Mouse (Mus musculus) regulatory T cell (primary cell): ENCODE data around the gene Itpk1.

ENCODE experiments used
- in situ Hi-C: fragments of 300-600 bp; cut with MboI, MseI; formaldehyde crosslinking; loops from one replicate; pipeline ENCODE4 v1.15.1; 2025; ENCODE audit warnings: high pct_unique_total_duplicates

Gene Itpk1

DNA sequence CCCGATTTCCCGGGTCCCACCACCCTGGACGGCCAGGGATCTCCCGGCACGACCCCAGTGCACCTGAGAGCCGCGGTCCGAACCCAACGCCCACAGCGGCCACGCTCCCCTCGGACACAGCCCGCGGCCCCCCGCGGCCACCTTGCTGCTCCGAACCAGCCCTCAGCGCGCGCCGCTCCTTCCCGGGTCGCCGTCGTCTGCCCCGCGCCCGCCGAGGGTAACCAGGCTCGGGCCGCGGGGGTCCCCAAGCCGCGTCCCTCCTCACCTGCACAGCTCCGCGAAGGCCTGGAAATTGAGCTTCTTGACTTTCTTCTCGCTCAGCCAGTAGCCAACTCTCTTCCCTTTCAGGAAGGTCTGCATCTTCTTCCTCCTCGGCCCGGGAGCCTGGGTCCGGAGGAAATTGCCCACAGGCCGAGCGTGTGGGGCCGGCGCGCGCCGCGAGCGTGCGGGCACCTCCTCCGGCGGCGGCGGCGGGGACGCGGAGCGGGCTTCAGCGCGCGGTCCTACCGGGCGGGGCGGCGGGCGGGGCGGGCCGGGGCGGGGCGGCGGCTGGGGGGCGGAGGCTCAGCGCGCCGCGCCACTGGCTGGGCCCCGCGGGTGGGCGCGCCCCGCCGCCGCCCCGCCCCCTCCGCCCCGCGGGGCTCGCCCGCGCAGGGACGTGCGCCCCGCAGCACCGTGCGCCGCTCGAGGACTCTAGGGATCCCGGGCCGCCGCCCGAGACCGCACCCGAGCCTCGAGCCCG is at the start of gene Itpk1:
Gene Itpk1, minus strand, starts transcription at position 474 of the 742 bp plus-strand sequence.
- in situ Hi-C loops = loop anchor here (5.0 kb wide), 1 partner anchor 122 kb away; no protein-coding TSS in a partner anchor

DNA sequence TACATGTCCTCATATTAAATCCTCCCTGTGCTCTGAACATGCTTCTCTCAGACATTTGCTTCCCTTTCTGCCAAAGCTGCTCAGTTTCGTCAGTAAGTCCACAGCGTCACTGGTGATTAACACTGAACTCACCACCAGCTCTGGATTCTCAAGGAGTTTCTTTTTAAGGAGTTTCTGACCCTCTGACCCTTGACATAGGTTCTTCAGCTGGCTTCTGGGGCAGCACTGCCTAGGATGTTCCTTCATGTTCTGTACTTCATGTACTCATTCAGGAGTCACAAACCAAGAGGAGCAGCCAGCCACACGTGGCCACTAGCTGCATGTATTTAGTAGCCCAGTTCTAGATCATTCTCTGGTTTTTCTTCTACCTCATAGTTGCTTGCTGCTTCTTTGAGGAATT is 43.5 kb upstream of the Itpk1 start:
- in situ Hi-C loops = loop anchor here (25.0 kb wide), 1 partner anchor 236 kb away; no protein-coding TSS in a partner anchor

- in situ Hi-C loops = loop anchor here (25.0 kb wide), 1 partner anchor 233 kb away; no protein-coding TSS in a partner anchor
These were observed 40.1 kb upstream of the Itpk1 start for GRCm38 (mm10) chr12:102744839-102745238.

DNA sequence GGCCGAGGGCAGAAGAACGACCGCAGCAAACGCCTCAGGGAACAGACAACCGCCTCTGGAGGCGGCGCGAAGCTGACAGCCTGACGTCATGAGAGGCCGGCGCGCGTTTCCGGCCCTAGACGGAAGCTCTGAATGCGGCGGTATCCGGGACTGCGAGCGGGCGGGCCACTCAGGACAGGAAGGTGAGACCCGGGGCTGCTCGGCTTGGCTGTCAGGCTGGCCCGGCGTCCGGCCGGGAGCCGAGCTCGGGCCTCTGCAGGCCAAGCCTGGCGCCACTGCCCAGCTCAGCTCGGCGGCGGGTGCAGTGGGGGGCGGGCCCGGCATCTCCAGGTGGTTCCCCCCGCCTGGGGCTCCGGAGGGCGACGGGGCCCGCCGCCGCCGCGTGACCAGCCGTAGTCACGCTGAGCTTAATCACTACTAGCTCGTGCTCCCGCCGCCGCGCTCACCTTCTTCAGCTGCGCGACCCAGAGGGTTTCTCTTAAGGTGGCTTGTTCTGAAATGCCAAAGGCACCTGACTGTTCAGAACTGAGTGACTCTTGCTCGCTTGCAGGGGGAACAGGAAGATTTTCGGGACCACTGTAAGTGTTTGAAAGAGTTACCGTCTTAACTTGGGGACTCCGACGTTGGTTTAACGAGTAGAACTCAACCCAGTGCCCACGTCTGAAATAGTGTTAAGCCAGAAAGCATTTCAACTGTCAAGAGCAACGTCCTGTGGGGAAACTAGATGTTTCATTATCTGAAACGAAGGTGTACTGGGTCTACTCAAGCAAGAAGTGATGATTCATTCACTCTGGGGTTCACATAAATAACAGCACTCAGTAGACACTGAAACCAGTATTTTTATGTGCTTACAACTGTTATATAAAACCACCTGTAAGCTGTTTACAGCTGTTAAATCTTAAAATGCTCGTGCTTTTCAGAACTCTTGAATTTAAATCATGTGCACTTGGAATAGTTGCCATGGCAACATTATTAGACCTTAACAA is 39.2 kb upstream of the Itpk1 start, which contains the start of the genes Moap1 and Tmem251:
Gene Moap1, minus strand, starts transcription at position 73 of the 986 bp plus-strand sequence.
Gene Tmem251, plus strand, starts transcription at position 174 of the 986 bp plus-strand sequence.
- in situ Hi-C loops = loop anchor here (25.0 kb wide), 1 partner anchor 232 kb away; no protein-coding TSS in a partner anchor

- in situ Hi-C loops = loop anchor here (25.0 kb wide), 1 partner anchor 231 kb away; no protein-coding TSS in a partner anchor
These were observed 38.4 kb upstream of the Itpk1 start for GRCm38 (mm10) chr12:102743036-102743588.

DNA sequence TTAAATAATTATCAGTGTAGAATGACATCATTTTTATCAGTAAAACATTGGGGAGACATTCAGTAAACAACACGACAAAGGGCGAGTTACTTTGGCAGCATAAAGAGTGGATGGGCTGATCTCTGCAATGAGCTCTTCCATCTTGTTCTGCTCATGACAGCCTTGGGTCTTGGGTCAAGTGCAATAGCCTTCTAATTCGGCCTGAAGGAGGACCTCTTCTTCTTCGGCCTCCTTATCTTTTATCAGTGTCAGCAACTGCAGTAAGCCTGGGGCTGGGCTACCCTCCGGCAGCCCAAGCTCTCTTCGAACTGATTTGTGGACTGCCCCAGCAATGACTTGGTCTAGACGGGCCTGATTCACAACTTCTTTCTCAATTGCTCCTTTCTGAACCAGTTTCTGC is 37.3 kb upstream of the Itpk1 start:
- in situ Hi-C loops = loop anchor here (25.0 kb wide), 1 partner anchor 230 kb away; no protein-coding TSS in a partner anchor

GRCm38 (mm10) chr12:102740285-102740684 is 35.6 kb upstream of the Itpk1 start:
- in situ Hi-C loops = loop anchor here (25.0 kb wide), 1 partner anchor 228 kb away; no protein-coding TSS in a partner anchor

DNA sequence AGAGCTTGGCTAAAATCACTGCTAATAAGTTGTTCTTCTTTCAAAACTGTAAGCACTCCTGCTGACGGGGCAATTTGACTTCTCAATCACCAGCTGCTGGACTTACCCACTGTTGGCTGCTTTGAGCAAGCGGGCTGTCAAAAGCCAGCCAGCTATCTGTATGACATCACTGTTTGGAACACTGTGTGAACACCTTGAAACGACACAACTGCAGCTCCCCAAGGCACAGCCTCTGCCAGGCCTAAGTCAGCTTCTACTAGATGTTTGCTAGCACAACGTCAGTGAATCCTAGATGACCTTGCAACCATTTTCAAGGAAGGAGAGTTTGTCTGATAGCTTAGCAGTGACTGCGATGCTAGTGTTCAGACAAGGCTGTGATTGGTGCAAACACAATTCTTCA is 34.4 kb upstream of the Itpk1 start:
- in situ Hi-C loops = loop anchor here (25.0 kb wide), 1 partner anchor 227 kb away; no protein-coding TSS in a partner anchor

GRCm38 (mm10) chr12:102733381-102733780 is 28.7 kb upstream of the Itpk1 start:
- in situ Hi-C loops = loop anchor here (25.0 kb wide), 1 partner anchor 221 kb away; no protein-coding TSS in a partner anchor

DNA sequence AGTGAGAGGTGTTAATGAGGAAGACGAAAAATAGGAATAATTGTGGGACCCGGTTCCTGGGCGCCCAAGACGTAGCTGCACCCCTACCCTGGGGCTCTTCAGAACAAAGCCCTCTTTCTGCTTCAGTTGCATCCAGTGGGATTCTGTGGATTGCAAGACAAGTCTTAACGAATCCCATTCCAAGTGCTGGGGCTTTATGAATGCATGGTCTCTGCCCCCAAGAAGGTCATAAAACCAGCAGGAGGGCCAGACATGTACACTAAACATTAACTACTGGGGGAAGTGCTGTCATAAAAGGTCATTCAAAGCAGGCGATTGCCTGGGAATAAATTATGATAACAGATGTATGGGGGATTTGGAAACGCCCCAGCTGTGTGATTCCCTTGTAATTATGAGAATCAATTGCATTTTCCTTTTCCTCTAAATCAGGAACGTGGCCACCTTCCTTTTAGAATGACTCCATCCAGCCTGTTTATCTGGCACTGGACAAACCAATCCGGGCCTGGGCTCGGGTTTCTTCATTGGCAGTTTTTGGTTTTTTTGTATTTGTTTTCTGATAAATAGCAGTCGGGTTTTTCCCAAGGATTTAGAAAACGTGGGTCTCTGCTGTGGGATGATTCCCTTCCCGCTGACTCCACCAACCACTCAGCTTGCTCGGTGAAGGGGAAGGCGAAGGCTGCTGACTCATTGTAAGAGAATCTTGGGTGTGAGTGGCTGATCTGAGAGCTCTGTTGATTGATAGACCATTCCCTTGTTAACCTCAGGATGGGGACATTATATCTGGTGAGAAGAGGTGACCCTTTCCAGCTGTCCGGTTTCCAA is 26.3 kb upstream of the Itpk1 start:
- in situ Hi-C loops = loop anchor here (25.0 kb wide), 1 partner anchor 219 kb away; no protein-coding TSS in a partner anchor

- in situ Hi-C loops = loop anchor here (5.0 to 25.0 kb wide), 2 partner anchors 53 to 218 kb away; no protein-coding TSS in a partner anchor
These were observed 25.4 kb upstream of the Itpk1 start for GRCm38 (mm10) chr12:102729855-102730797.

DNA sequence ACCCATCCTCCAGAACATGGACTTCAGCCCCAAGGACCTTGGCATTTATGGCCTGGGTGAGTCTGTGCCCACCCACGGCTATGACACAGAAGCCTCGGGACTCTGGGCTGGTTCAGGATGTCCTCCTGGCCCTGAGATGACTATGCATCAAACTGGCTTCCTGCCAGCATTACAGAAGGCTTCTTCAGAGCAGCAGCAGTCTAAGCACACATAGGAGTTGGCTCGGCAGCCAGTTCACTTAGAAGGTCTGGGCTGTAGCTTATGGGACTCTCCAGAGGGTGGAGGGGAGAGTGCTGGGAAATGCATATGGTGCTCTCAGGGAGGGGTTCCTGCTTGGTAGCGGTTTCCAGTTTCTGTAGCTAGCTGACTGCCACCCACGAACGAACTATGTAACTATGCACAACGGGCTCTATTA is 21.0 kb upstream of the Itpk1 start:
- in situ Hi-C loops = loop anchor here (5.0 to 25.0 kb wide), 2 partner anchors 48 to 213 kb away; no protein-coding TSS in a partner anchor

DNA sequence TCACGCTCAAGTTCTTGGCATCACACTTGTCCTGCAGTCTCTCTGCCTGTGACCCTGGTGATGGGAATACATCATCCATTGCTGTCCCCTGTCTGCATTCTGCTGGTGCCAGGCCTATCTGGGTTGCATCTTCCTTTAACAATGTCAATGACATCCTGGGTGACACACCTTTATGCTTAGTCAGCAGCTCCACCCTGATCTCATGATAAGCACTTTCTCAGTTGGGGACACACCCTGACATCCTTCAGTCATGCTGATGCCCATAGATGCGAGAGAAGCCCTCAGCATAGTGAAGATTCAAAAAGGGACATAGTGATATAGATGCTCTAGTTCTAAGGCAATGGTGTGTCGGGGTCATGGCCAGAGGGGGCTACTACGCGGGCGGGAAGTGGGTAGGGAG is 20.4 kb upstream of the Itpk1 start:
- in situ Hi-C loops = loop anchor here (5.0 to 25.0 kb wide), 2 partner anchors 48 to 213 kb away; no protein-coding TSS in a partner anchor

DNA sequence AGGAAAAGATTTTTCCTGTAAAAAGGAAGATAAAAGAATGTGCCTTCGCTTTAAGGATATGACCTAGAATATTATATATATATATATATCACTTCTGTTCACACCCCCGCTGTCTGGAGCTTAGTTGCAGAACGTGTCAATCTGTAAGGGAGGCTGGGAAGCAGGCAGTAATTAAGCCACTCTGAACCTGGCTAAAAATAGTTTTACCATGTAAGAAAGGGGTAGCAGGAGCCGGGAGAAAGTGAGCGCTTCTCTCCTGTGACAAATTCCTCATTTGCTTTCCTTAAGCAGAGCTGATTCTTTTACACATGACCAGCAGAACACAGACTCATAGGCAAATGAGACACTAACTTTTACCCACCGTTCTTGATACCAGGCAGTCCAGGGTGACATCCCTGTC is 19.1 kb upstream of the Itpk1 start:
- in situ Hi-C loops = no loop called here

- in situ Hi-C loops = no loop called here
These were observed 18.2 kb upstream of the Itpk1 start for GRCm38 (mm10) chr12:102722966-102723365.

DNA sequence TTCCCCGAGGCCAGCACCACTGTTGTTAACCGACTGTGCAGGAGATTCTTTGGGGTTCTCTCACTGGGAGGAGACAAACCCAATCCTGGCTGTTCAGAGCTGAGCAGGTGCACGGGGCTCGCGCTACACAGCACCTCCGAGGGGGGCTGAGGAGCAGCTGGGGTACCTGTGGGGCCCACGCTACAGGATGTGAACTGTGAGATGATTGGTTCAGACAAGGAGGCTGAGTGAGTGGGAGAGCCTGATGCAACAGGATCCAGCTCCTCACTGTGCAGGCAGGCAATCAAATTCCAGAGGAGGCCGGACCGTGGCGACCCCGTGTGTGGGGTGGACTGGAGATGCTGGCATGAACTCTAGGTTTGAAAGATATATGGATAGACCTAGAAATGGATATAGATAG is 17.7 kb upstream of the Itpk1 start:
- in situ Hi-C loops = no loop called here

- in situ Hi-C loops = no loop called here
These were observed 15.0 kb upstream of the Itpk1 start for GRCm38 (mm10) chr12:102719552-102720315.
